Mouse (Mus musculus) left cerebral cortex, adult 2 months (tissue): ENCODE measurements around the gene Camp. TPM values are rescaled to one million over a fixed set of nuclear protein-coding genes. Genes with fewer than 3 reads are reported as not detected.

Experiments used
- DNase-seq, 2 experiments: peaks; one replicate each; pipeline ENCODE4 v3.0.0; 2021 to 2022; ENCODE audit warnings: low spot score in 2 of 2, mixed read lengths in 1 of 2; ENCODE audit errors: extremely low spot score in 1 of 2
- H3K27ac ChIP-seq: fragments of 200-600 bp; 2 replicates; pipeline ENCODE4 v1.8.1; 2022
- H3K4me3 ChIP-seq: fragments of 200-600 bp; 2 replicates; pipeline ENCODE4 v1.8.1; 2022
- CTCF ChIP-seq: fragments of 200-600 bp; IDR thresholded peaks from 2 replicates; pipeline ENCODE4 v1.8.1; 2022; ENCODE audit warnings: antibody characterized with exemption, mild to moderate bottlenecking, moderate library complexity
- intact Hi-C: fragments of 180-260 bp; cut with DNase I; formaldehyde crosslinking; loops from one replicate; pipeline ENCODE4 v1.15.1; 2025
- long read RNA-seq, 2 experiments: library from polyadenylated mRNA; stranded (forward); transcript quantifications; one replicate each; pipeline ENCODE4 v2.0.0; 2021; ENCODE audit warnings: borderline mapping rate in 2 of 2
- total RNA-seq, 2 experiments: library from RNA; stranded (reverse); gene quantifications; 2 replicates each; pipeline ENCODE4 v1.2.3; 2021

Camp gene
- total RNA-seq, result not detected
- long read RNA-seq, experiment 1, result 0 reads
- long read RNA-seq, experiment 2, result 0 reads

- TF ChIP-seq CTCF, result no peak
- no peak for DNase-seq
- intact Hi-C loops, result no loop called here
- Histone ChIP-seq H3K4me3 (no peak within 1 kb of the TSS), H3K27ac (no peak within 1 kb of the TSS)
Measured at GRCm38 (mm10) chr9:109849312-109849758, at the start of gene Camp. Camp (minus strand) TSS chr9:109849617.

- intact Hi-C loops, result no loop called here
- H3K27ac ChIP-seq, result no peak overlapping the region
- no peak overlapping the region for H3K4me3 ChIP-seq
- TF ChIP-seq CTCF, result no peak
- no peak for DNase-seq
Measured at GRCm38 (mm10) chr9:109898027-109898426, 48.6 kb upstream of the Camp start.

- H3K27ac ChIP-seq, result no peak overlapping the region
- no peak overlapping the region for H3K4me3 ChIP-seq
- no peak for TF ChIP-seq CTCF
- no peak for DNase-seq
- intact Hi-C loops, result no loop called here
Measured at GRCm38 (mm10) chr9:109896253-109897150, 47.1 kb upstream of the Camp start.

- no peak for DNase-seq
- no peak for TF ChIP-seq CTCF
- intact Hi-C loops, result loop anchor here (1.0 kb wide), 1 partner anchor 36 kb away; the partner anchor contains the start of gene Map4
Measured at GRCm38 (mm10) chr9:109895593-109895992, 46.2 kb upstream of the Camp start.

GRCm38 (mm10) chr9:109894413-109895090, 45.1 kb upstream of the Camp start:
- peak; percentile 61 to 67 for DNase-seq

More at GRCm38 (mm10) chr9:109895593-109895992, 46.2 kb upstream of the Camp start:
- Histone ChIP-seq H3K27ac (no peak overlapping the region), H3K4me3 (no peak overlapping the region)

GRCm38 (mm10) chr9:109892651-109893250, 43.3 kb upstream of the Camp start:
- intact Hi-C loops, result loop anchor here (2.0 to 5.0 kb wide), 2 partner anchors 208 to 405 kb away; no protein-coding TSS in a partner anchor
- peak; percentile 67 to 76 for DNase-seq
- no peak overlapping the region for H3K27ac ChIP-seq
- TF ChIP-seq CTCF, result peak; percentile 89
- H3K4me3 ChIP-seq, result no peak overlapping the region

More at GRCm38 (mm10) chr9:109894413-109895090, 45.1 kb upstream of the Camp start:
- TF ChIP-seq CTCF, result peak; percentile 83
- Histone ChIP-seq H3K27ac (peak overlapping the region; percentile 37; the same call in 1 of the 2 replicates), H3K4me3 (no peak overlapping the region)
- intact Hi-C loops, result loop anchor here (1.0 to 5.0 kb wide), 4 partner anchors 37 to 403 kb away; partner anchors contain the start of gene Map4

GRCm38 (mm10) chr9:109891501-109891900, 42.1 kb upstream of the Camp start:
- DNase-seq, result no peak
- intact Hi-C loops, result loop anchor here (5.0 kb wide), 1 partner anchor 406 kb away; no protein-coding TSS in a partner anchor
- TF ChIP-seq CTCF, result no peak
- no peak overlapping the region for H3K4me3 ChIP-seq
- H3K27ac ChIP-seq, result no peak overlapping the region

- no peak for DNase-seq
- Histone ChIP-seq H3K4me3 (no peak overlapping the region), H3K27ac (no peak overlapping the region)
- intact Hi-C loops, result no loop called here
- no peak for TF ChIP-seq CTCF
Measured at GRCm38 (mm10) chr9:109887321-109887720, 37.9 kb upstream of the Camp start.

GRCm38 (mm10) chr9:109886259-109886658, 36.8 kb upstream of the Camp start:
- no peak for DNase-seq
- intact Hi-C loops, result no loop called here
- no peak overlapping the region for H3K4me3 ChIP-seq
- no peak overlapping the region for H3K27ac ChIP-seq
- no peak for TF ChIP-seq CTCF

- intact Hi-C loops, result no loop called here
- TF ChIP-seq CTCF, result no peak
- DNase-seq, result no peak
- Histone ChIP-seq H3K4me3 (no peak overlapping the region), H3K27ac (no peak overlapping the region)
Measured at GRCm38 (mm10) chr9:109879305-109879704, 29.9 kb upstream of the Camp start.

- intact Hi-C loops, result no loop called here
- no peak for DNase-seq
- H3K27ac ChIP-seq, result no peak overlapping the region
- no peak for TF ChIP-seq CTCF
- no peak overlapping the region for H3K4me3 ChIP-seq
Measured at GRCm38 (mm10) chr9:109877666-109878065, 28.2 kb upstream of the Camp start.
